Mouse (Mus musculus) 3T3-L1 (cell line): ENCODE results near the gene Ahctf1.
A peak's percentile ranks its signal among the peaks of the same experiment; 100 is the strongest.

ENCODE experiments used
- DNase-seq: peaks from one replicate; pipeline ENCODE4 v3.0.0-alpha.2; 2015; ENCODE audit warnings: low read depth, low spot score

Gene Ahctf1

GRCm38 (mm10) chr1:179713367-179713766, 90.1 kb downstream of the Ahctf1 start:
- DNase-seq: no peak

- DNase-seq: no peak
These were observed 90.8 kb downstream of the Ahctf1 start for GRCm38 (mm10) chr1:179712658-179713057.

GRCm38 (mm10) chr1:179710739-179711138, 92.7 kb downstream of the Ahctf1 start:
- DNase-seq: no peak

GRCm38 (mm10) chr1:179709390-179709789, 94.1 kb downstream of the Ahctf1 start:
- peak; percentile 9 for DNase-seq

- DNase-seq: no peak
These were observed 98.3 kb downstream of the Ahctf1 start for GRCm38 (mm10) chr1:179705154-179705553.

- no peak for DNase-seq
These were observed 99.3 kb downstream of the Ahctf1 start for GRCm38 (mm10) chr1:179704150-179704549.
